Mouse (Mus musculus): ENCODE data around the gene Desi1.

DNA sequence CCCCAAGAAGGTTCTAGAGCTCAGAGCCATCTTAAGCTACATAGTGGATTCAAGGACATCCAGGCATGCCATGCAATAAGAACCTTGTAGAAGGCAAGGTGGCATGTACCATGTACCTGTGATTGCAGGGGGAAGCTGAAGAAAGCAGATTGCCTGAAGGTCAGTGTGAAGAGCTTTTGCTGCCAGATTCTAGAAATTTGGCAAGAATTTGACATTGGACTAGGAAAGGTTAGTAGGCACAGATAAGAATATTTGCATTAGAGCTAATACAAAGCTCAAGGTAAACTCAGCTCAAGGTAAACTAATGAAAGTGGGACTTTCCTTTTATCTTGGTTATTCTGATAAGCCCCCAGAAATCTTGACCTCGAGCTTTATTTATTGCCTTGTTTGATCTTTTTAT, 69.4 kb downstream of the Desi1 start:
- TF ChIP-seq CTCF (IDR thresholded peaks at IDR 0.05; ENCODE audit: control insufficient read depth, insufficient read depth, low read length) (no peak), POLR2A (IDR thresholded peaks at IDR 0.05; ENCODE audit: borderline replicate concordance, control insufficient read depth, low read depth, low read length) (no peak)

Measured in bone marrow, adult 2 months (tissue).